Mouse (Mus musculus) kidney, adult 2 months (tissue): ENCODE results near the gene Sytl2.

ENCODE experiments used
- CTCF ChIP-seq: fragments of 200-500 bp; conservative IDR thresholded peaks from 2 replicates; pipeline ENCODE4 v1.5.1; 2011; ENCODE audit warnings: low read depth, mild to moderate bottlenecking, control low read depth, low read length, moderate library complexity, mixed read lengths; ENCODE audit not compliant: insufficient read depth, insufficient read length
- POLR2A ChIP-seq: fragments of 200-500 bp; IDR thresholded peaks from one replicate; pipeline ENCODE4 v1.6.1; 2011; ENCODE audit warnings: low read depth, low read length, control low read depth

DNA sequence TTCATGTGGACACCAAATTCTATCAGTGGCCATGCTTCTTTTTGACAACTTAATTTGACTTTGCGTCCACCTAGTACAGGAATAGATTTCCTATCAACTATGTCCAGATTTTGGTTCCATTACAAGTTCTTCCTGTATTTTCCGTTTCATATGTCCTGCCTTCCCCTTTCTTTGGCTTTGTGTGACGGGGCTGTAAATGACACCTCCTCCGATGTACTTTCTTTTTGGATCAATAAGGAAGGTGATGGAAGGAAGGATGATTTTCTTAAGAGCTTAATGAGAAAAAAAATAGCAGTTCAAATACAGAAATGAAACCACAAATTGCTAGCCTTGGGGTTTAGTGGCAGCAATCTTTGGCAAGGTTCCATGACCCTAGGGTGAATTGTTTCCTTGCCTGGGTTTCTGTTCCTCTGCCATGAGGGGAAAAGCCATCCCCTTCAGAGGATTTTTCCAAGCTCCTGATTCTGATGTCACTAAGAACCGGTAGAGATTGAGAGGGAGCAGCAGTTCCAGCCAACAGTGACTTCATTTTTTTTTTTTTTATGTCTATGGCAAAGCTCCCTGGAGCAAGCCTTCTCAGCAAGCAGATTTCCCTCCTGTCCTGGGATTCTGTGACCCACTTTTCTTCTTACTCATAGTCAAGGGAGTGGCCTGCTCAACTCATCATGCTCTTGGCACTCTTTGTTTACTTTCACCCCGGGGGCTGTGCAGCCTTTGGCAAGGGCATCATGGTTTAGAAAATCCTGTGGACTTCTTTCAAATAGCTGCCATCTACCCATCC is 68.2 kb downstream of the Sytl2 start:
- TF ChIP-seq POLR2A: no peak
- no peak for TF ChIP-seq CTCF
